Mouse (Mus musculus) ES-Bruce4 (cell line): Measurements from ENCODE around the gene Il2rb.

ENCODE experiments used
- CTCF ChIP-seq: IDR thresholded peaks from one replicate; pipeline ENCODE4 v1.8.1; 2011; ENCODE audit warnings: low read depth, low read length
- EP300 ChIP-seq: IDR thresholded peaks from 2 replicates; pipeline ENCODE4 v1.6.1; 2011; ENCODE audit warnings: low read depth, low read length; ENCODE audit not compliant: insufficient read depth
- POLR2A ChIP-seq: IDR thresholded peaks from one replicate; pipeline ENCODE4 v1.8.1; 2011; ENCODE audit warnings: low read length; ENCODE audit not compliant: insufficient read depth

DNA sequence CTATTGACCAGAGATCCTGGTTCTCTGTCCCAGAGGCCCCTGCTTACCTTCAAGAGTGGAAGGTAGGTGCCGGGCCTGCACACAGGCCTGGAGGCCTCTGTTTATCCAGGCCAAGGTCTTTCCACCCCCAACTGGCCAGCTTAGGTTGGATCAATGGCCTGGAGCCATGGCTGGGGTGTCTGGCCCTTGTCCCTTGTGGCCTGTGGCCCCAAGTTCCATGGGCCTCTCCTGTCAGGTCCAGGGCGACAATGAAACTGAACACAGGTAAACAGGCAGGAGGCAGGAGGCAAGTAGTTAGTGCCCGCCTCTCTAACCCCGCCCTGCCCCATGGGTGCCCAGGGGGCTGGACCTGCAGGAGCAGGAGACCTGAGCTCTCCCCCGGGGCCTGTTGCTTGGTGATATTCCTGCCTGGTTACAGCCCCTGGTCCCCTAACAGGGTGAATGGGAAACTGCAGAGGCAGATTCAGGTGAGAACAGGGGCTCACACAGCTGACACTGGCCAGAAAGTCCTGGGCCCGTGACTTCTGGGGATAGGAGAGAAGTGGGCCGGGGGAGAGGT is 26.6 kb downstream of the Il2rb start, which contains the start of gene Tmprss6:
- TF ChIP-seq EP300, result no peak
- TF ChIP-seq CTCF, result no peak
- no peak for TF ChIP-seq POLR2A
